Mouse (Mus musculus) forebrain, embryonic 14.5 days (tissue): ENCODE measurements around the gene Mup22. TPM values are rescaled to one million over a fixed set of nuclear protein-coding genes. Genes with fewer than 3 reads are reported as not detected.
"Not testable (repeated sequence)": the region's sequence is repeated elsewhere in the genome, so short reads cannot be mapped to it uniquely, and the experiment has no call there.

Experiments used
- ATAC-seq: fragments of 200-750 bp; cut with Nextera tagmentation; 2 replicates; pipeline ENCODE4 v1.8.0; 2017; ENCODE audit warnings: mild to moderate bottlenecking, moderate library complexity
- DNase-seq: peaks from one replicate; pipeline ENCODE4 v3.0.0-alpha.2; 2015; ENCODE audit warnings: low spot score
- H3K27ac ChIP-seq: fragments of 300-500 bp; sonication (generic); 2 replicates; pipeline ENCODE4 v1.5.1; 2014; ENCODE audit warnings: low read depth, mild to moderate bottlenecking, control low read depth, low read length, moderate library complexity
- H3K27me3 ChIP-seq: fragments of 300-500 bp; sonication (generic); replicated peaks from 2 replicates; pipeline ENCODE4 v1.6.1; 2014; ENCODE audit warnings: low read length, control low read depth, mixed read lengths; ENCODE audit not compliant: control insufficient read depth, insufficient read depth
- H3K36me3 ChIP-seq: fragments of 300-500 bp; sonication (generic); 2 replicates; pipeline ENCODE4 v1.6.1; 2014; ENCODE audit warnings: low read length, control low read depth; ENCODE audit not compliant: control insufficient read depth, insufficient read depth
- H3K4me1 ChIP-seq: fragments of 300-500 bp; sonication (generic); 2 replicates; pipeline ENCODE4 v1.6.1; 2014; ENCODE audit warnings: antibody characterized with exemption, low read length, control low read depth; ENCODE audit not compliant: control insufficient read depth, insufficient read depth
- H3K4me2 ChIP-seq: fragments of 300-500 bp; sonication (generic); 2 replicates; pipeline ENCODE4 v1.6.1; 2014; ENCODE audit warnings: mild to moderate bottlenecking, control low read depth, low read length
- H3K4me3 ChIP-seq: fragments of 300-500 bp; sonication (generic); 2 replicates; pipeline ENCODE4 v1.5.1; 2014; ENCODE audit warnings: low read depth, low read length, control low read depth
- H3K9ac ChIP-seq: fragments of 300-500 bp; sonication (generic); 2 replicates; pipeline ENCODE4 v1.6.1; 2014; ENCODE audit warnings: mild to moderate bottlenecking, low read length, control low read depth, moderate library complexity
- H3K9me3 ChIP-seq: fragments of 300-500 bp; sonication (generic); replicated peaks from 2 replicates; pipeline ENCODE4 v1.6.1; 2016; ENCODE audit warnings: low read length, control low read depth, mixed read lengths; ENCODE audit not compliant: control insufficient read depth
- WGBS: fragments of 180-500 bp; shearing (Covaris S2); extraction: QIAGEN DNeasy Blood & Tissue Kit; methylation state at CpG from one replicate; pipeline ENCODE4 v1.1.7; 2014; 5-methylcytosine and 5-hydroxymethylcytosine counted together
- polyA plus RNA-seq: library from polyadenylated mRNA; unstranded; fragments of >200 nt; fragmentation: Nextera tagmentation; extraction: Ambion mirVana; gene quantifications from 2 replicates; pipeline ENCODE4 v1.2.1, GENCODE M21; 2014

The Mup22 gene
- polyA plus RNA-seq: not detected in 2 replicates

DNA sequence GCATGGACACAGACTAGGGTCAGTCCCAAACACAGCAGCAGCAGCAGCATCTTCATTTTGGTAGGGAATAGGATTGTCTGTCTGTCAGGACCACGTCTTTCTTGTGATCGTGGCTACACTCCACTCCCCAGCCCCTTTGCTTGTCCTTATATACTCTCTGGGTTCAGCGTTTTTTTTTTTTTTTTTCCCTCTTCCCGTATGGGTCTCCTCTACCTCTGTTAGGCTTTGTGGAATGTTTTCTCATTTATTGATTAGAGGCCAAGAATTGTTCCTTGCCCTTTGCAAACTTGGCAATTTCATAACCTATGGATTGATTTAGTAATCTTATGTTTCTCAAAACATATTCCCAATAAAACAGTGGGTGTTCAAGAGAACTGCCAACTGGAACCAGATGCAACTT lies at the start of gene Mup22:
TSS of gene Mup22 (minus strand) at position 101 of the 400 bp plus-strand sequence.
- H3K36me3 ChIP-seq, H3K4me3 ChIP-seq, H3K9ac ChIP-seq, H3K4me2 ChIP-seq, H3K27ac ChIP-seq, DNase-seq, H3K27me3 ChIP-seq, ATAC-seq, H3K9me3 ChIP-seq, H3K4me1 ChIP-seq: not testable (repeated sequence)
- 69% methylated on average over 3 of the region's 4 CpGs for WGBS

DNA sequence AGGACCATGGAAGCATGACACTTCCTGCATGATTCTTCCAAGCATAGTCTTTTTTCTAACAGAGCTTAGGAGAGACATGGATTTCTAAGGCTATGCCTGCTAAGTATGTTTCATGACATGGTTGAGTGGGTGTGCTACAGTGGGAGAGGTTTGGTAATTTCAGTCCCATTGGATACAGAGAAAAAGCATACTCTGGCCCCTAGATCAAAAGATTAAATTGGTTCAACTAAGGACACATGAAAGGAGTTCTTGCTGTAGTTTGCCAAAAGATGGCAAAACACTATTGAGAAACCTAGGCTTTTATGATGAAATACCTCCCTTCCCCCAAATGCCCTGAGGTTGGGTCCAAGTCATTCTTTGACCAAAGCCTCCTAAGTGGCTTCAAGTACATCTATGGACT lies 19.6 kb upstream of the Mup22 start:
- H3K4me3 ChIP-seq, H3K27me3 ChIP-seq, H3K9me3 ChIP-seq, DNase-seq, H3K36me3 ChIP-seq, H3K4me1 ChIP-seq, H3K27ac ChIP-seq, H3K4me2 ChIP-seq, ATAC-seq, H3K9ac ChIP-seq: not testable (repeated sequence)

Other genes with a start within 250 kb of the Mup22 start
- gene Mup10, start 239.3 kb downstream of the Mup22 start, polyA plus RNA-seq: not detected in 2 replicates
- not detected in 2 replicates for gene Mup11, start 159.1 kb downstream of the Mup22 start, polyA plus RNA-seq
- not detected in 2 replicates for gene Mup12, start 80.1 kb downstream of the Mup22 start, polyA plus RNA-seq